Mouse (Mus musculus) left cerebral cortex, postnatal 4 days (tissue): ENCODE measurements around the gene Bfar. TPM values are rescaled to one million over a fixed set of nuclear protein-coding genes. Genes with fewer than 3 reads are reported as not detected.
"Not testable (repeated sequence)": the region's sequence is repeated elsewhere in the genome, so short reads cannot be mapped to it uniquely, and the experiment has no call there.

Experiments
- DNase-seq: peaks from one replicate; pipeline ENCODE4 v3.0.0-alpha.2; 2022
- intact Hi-C: fragments of 180-260 bp; cut with DNase I; formaldehyde crosslinking; loops from one replicate; pipeline ENCODE4 v1.15.1; 2025
- total RNA-seq, 2 experiments: library from RNA; stranded (reverse); gene quantifications; 2 replicates each; pipeline ENCODE4 v1.2.3; 2021

The Bfar gene
- total RNA-seq = 10 to 100 TPM; 38.1 to 41.8 TPM

DNA sequence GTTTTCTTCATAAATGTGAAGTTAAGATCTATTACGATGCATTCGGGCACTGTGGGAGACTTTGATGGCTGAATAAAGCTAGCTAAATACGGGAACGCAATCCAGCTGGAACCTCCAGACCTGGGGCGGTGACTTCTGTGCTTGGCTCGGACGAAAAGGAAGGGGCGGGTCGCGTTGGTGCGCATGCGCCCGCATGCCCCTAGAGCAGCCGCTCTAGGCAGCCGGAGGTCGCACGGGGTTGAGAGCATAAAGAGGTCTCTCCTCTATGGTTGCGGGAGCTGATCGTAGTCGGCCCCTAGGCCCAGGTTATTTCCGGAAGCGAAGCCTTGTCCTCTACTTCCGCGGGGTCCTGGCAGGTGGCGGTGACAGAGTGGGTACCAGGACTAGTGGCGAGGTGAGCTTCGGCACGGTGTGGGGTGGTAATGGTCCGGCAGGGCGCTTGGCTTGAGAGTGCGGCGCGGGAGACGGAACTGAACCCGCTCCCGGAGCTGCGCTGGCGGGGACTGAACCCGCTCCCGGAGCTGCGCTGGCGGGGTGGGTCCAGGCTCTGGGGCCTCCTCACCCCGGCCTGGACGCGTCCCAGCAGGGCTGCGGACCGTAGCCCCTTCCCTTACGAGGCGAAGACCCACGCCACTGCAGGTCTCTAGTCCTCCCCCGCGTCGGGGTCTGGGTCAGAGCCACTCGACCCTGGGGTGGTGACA is at the start of gene Bfar, which contains the start of gene 3110001I22Rik:
Gene Bfar (plus strand): TSS at position 174 of the 701 bp plus-strand sequence.
Gene 3110001I22Rik (plus strand): TSS at position 245 of the 701 bp plus-strand sequence.
- intact Hi-C loops = no loop called here
- DNase-seq = peak; percentile 94

DNA sequence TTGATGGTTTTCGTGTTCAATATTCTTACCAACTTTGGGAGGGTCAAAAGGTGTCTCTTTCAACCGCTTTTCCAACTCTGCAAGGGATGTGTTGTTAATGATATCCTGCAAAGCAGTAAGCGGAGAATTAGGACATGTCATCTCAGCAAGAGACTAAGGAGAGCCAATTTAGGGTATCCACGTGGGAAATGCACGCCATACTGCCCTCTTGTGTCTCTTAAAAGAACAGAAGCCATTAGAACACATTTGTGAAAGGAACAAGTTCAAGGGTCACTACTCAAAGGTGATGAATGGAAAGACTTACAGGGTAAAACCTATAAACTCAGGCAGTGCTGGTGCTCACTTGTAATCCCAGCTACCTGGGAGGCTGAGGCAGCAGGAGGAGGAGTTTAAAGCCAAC is 43.3 kb upstream of the Bfar start:
- intact Hi-C loops = loop anchor here (10.0 kb wide), 1 partner anchor 514 kb away; no protein-coding TSS in a partner anchor
- DNase-seq = peak; percentile 3

DNA sequence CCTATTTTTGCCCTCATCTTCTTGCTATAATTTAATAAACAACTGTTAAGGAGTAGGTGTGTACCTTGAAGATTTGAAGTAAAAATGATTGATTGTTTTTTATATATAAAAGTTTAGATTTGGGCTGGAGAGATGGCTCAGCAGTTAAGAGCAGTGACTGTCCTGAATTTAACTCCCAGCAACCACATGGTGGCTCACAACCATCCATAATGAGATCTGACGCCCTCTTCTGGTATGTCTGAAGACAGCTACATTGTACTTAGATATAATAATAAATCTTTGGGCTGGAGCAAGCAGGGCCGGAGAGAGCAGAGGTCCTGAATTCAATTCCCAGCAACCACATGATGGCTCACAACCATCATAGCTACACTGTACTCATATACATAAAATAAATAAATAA is 33.5 kb upstream of the Bfar start:
- intact Hi-C loops, DNase-seq: not testable (repeated sequence)

DNA sequence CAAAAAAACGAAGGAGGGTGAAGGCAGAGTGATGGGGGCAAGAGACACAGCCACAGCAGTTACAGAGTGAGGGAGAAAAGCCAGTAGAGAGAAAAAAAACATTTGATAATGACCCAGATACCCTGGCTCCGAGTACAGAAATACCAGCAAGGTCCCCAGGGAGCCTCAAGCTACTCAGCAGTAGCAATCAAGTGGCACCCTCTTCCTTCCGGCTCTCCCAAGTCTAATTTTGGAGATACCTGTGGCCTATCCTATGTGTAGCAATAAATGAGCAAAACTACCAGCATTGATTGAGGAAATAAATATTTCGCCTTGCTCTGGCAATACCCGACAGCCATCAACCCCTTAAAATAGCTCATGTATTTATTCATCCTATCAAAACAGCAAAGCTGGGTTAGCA is 32.1 kb upstream of the Bfar start:
- DNase-seq = no peak
- intact Hi-C loops = no loop called here

DNA sequence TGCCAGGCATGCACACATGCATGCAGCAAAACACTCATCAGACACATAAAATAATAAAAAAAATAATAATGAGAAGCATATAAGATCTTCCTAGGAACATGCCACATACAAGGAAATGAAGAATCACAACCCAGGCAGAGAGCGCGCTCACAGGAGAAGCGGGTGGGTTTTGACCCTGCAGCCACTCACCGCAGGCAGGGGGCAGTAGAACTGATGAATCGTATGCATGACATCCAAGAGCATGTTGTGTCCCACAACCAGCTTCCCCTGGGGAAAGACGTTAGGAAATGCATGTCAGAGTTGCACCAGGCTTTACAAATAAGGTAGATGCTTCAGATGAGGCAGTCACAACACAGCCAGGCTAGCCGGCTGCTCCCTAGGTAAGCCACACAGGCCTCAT is 31.6 kb upstream of the Bfar start:
- intact Hi-C loops = no loop called here
- DNase-seq = peak; percentile 17

DNA sequence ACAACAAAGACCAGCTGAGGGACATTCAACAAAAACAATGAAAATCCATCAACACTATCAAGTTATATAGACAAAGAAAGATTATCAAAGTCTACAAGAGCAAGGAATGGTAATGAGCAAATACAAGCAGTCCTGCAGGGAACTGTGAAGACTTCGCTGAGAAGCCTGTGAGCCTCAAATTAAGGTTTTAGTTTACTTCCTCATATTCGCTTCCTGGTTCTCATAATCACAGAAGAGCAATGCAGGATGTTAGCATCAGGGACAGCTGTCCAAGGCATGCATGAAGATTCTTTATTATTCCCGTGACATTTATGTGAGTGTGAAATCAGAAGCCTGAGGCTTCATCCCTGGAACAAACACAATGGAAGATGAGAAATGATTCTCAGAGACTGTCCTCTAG is 27.2 kb upstream of the Bfar start:
- intact Hi-C loops = no loop called here
- no peak for DNase-seq

DNA sequence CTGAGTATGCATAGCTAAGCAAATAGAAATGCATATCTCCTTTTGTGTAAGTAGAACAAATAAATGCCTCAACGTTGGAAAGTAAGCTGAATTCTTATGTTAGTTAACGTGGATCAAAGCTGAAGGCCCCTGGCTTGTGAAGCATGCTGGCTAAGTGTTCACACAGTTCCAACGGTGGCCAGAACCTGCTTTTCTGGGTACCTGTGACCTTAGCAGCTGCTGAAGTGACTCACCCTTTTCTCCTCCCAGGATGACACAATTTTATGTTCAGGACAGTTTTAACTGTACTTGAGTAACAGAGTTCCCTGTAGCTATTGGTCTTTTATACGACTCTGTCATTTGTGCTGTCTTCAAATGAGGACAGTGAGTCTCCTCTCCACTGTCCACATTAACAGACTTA is 25.7 kb upstream of the Bfar start:
- intact Hi-C loops = no loop called here

DNA sequence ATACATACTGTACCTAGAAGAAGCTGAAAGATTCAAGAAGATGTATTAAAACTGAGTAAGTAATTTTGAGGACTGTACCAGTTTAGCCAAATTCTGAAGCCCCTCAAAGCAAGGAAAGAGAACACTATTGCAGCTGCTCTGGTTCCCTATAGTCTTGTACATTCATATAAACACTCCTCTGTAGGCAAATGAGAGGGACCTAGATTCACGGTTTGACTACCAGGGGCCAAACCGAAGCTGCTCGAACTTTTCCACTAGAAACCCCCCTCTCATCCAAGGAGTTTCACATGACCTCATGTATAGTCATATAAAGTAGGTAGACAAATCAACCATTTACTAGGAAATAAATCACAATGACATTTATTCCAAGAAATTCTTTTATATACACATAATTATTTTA is 12.8 kb upstream of the Bfar start:
- intact Hi-C loops = no loop called here
- no peak for DNase-seq

More for the DNA sequence above, 25.7 kb upstream of the Bfar start:
- DNase-seq = no peak

DNA sequence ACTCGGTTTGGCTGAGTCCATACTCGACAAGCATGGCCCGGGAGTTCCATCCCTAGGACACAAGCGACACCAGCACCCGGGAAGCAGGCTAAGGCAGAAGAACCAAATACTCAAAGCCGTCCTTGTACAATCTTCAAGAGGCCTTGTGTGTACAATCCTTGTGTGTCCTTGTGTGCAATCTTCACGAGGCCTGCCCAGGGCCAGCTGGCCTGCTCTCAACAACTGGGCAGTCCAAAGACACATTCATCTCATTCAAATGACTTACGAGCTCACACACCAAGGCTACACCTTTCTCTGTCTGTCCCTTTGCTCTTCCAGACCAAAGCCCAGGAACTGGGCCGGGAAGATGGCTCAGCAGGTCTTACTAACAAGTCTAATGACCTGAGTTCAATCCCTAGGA is 10.9 kb upstream of the Bfar start:
- DNase-seq = no peak
- intact Hi-C loops = no loop called here

DNA sequence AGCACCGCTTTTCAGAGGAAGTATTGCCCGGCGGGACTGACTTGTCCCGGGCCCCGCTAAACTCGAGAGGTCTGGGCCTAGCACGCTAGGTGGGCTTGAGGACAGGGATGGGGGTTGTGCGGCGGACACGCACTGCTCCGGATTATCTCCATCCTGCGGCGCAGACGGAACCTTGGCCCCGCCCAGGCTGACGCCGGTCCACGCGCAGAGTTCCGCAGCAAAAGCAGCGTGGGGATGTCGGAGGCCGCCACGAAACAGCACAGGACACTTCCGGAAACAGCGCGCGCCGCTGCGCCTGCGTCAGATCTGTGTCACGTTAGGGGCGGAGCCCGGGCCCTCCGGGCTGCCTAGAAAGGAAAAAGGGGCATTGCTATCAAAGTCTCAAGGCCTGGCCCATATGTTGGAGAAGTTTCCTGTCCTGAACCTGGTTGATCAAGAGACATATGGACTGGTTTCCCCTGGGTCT is 3.7 kb upstream of the Bfar start, which contains the start of gene Parn:
Gene Parn (minus strand): TSS at position 293 of the 466 bp plus-strand sequence.
- intact Hi-C loops = no loop called here
- peak; percentile 91 for DNase-seq

DNA sequence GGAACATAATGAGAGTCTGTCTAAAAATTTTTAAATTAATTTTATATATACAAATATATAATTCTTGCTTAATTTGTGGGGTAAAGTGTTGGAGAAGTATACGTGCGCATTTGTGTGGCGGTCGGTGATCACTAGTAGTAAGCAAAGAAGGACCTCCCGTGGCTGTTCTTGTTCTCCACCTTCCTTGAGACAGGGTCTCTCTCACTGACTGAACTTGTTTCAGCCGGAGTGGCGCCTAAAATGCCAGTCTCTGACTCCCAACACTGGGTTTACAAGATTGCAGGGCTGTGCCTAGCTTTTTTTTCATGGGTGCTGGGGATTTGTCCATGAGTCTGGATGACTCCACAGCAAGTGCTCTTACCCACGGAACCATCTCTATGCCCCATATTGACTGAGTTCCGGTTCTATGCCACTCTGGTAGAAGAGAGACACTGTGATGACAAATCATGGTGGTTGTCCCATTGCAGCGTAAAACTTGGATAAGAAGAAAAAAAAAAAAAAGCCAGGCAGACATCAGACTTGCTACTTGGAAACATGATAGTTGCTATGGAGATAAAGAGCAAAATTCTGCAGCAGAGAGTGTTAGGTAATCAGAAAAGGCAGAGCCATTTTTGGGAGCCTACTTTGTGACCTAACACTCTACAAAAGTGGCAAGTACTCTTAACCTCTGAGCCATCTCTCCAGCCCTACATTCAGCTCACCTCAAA is 3.1 kb upstream of the Bfar start:
- intact Hi-C loops = no loop called here
- DNase-seq = no peak

DNA sequence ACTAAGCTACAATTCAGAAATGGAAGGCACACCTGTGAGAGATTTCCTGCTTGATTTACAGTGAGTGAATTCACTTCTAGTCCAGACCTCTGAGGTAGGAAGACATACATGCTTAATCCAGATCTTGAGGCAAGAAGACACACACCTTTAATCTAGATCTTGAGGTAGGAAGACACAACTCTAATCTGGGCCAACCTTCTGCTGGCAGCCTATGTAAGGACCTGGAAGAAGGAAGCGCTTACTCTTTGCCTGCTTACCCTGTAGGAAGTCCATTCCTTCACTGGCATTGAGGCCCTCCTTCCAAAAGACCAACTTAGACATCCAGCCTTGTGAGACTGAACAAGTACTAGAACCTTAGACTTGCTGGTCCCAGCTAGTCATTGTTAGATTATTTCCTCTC is 2.4 kb upstream of the Bfar start:
- intact Hi-C loops = no loop called here
- DNase-seq = no peak

DNA sequence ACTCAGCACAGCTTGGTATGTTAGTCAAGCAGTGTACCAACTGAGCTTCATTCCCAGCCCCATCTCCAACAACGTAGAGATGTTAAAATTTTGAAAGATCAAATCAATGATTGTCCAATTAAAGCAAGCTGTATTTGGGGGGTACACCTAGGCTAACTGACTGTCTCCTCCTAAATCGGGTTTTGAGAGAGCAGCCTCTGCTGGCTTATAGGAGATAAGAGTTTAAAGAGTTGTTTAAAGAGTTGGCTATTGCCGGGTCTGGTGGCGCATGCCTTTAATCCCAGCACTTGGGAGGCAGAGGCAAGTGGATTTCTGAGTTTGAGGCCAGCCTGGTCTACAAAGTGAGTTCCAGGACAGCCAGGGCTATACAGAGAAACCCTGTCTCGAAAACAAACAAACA is 762 bp upstream of the Bfar start:
- DNase-seq, intact Hi-C loops: not testable (repeated sequence)

DNA sequence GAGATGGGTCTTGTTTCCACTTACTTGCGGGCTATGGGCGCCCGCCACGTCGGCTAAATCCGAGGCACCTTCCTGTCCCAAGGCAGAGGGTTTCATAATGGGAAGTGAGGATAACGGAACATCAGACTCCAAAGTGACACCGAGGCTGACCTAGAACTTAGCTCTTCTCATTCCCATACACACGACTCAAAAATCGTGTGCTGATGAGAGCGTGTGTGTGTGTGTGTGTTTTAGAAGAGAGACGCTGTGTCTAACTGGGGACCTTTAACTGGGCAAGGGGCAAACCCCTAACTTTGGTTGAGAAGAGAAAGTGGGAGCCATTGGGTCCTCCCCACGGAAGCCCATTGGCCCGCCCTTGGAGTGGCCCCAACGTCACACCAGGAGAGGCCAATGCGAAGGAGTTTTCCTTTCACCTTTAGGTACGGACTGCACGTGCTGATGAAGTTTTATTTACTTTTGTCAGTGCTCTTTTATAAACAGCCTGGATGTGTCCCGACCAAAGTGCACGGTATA is 784 bp downstream of the Bfar start:
- intact Hi-C loops = no loop called here
- DNase-seq = peak; percentile 48

DNA sequence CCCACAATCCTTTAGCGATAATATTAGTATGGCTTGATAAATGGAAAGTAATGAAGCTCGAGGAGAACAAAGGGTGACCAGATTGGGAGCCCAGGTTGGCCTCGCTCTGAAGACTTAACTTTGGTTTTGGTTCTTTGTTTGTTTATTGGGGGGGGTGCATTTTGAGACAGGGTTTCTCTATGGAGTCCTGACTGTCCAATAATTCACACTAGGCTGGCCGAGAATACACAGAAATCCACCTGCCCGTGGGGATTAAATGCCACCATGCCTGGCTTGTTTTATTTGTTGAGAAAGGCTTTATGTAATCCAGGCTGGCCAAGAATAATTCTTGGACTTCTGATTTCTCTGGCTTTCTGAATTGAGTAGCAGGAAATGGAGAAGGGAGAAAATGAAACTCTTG is 1.5 kb downstream of the Bfar start:
- intact Hi-C loops = no loop called here
- DNase-seq = no peak

DNA sequence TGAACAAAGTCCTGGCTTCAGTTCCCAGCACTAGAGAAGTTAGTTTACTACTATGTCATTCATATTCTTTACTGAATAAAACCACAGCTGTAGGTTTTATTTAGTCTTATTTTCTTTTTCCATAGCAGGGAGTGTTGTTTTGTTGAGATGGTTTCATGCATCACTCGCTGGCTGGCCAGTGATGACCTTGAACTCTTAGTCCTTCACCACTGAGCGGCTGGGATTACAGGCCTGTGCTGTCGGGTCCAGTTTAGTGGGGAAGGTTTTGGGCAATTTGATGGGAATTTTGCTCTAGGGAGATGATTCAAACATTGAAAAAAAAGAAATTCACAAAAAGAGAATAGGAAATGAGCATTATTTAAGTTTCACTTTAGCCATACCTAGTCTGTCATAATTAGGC is 2.9 kb downstream of the Bfar start:
- intact Hi-C loops = no loop called here
- no peak for DNase-seq

DNA sequence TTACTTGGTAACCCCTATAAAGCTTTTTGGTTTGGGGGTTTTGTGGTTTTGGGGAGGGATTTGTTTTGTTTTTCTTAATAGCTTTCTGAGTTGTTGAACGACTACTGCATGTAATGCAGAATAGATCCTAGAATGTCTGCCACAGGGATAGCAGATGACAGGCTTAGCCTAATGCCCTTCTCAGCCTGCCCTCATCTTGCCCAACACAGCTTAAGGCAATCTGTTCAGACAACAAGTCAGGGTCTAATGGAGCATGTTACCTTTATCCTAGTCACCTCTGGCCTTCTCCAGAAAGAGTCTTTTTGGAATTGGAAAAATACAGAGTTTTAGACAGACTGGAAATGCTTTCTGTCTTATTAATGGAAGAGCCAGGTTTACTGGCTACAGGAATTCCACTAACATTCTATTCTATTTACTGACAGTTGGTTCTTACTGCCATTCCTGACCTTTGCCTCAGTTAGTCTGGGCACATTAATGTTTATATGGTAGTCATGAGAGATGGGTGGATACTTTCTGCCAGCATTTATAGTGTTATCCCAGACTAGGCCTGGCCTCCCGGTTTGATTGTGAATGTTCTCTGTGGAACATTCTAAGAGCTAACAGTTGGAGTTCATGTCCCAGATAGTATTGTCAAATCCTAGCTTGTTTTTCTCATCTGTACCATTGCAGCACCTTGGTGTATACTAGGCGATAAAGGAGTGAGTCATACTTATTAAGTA is 7.1 kb downstream of the Bfar start:
- no peak for DNase-seq
- intact Hi-C loops = no loop called here

DNA sequence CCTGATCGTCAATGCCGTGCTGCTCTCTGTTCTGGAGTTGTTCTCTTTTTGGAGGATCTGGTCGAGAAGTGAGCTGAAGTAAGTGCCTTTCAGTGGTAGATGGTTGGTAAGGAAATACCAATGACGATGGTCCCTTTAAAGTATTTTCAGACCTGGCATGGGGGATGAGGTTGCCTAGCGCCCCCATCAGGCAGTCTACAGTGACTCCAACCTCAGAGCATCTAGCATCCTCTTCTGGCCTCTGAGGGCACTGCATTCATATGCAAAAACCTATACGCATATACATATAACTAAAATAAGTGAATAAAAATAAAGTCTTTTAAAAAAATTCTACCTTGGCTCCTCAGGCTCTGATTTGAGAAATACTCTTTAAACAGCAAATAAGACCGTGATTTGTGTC is 27.3 kb downstream of the Bfar start:
- DNase-seq = no peak
- intact Hi-C loops = no loop called here

DNA sequence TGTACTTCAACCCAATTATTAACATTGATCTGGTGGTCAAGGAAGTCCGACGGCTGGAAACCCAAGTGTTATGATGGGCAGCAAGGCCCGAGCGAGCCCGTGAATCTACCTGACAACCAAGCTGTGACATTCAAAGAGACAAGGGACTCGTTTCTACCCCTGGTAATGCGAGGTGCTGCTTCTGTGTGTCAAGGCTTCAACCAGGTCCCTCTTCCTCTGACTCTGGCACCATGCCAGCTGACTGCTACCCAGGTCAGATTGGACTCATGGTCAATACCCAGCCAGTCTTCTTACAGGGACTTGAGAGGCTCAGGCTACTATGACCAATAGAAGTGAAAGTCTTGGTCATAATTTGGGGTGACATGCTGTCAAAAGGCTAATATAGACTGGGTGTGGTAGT is 30.5 kb downstream of the Bfar start:
- intact Hi-C loops = no loop called here
- DNase-seq = peak; percentile 7

DNA sequence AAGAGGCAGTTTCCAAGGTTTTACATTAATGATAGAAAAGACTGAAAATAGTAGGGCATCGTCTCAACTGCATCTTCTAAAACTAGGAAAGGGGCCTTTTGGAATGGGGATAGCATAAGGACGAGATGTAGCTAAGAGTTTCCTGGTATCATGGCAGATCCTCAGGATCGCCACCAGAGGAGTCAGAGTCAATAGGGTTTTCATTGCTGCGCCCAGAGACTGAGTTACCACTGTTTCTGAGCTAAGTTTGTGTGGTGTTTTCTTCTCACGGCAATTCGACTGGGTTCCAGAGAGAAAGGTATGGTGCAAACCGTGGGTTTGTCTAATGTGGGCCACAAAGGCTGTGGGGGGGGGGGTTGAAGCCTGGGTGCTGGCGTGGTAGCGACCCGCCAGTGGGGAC is 33.0 kb downstream of the Bfar start:
- intact Hi-C loops = no loop called here
- DNase-seq = no peak

DNA sequence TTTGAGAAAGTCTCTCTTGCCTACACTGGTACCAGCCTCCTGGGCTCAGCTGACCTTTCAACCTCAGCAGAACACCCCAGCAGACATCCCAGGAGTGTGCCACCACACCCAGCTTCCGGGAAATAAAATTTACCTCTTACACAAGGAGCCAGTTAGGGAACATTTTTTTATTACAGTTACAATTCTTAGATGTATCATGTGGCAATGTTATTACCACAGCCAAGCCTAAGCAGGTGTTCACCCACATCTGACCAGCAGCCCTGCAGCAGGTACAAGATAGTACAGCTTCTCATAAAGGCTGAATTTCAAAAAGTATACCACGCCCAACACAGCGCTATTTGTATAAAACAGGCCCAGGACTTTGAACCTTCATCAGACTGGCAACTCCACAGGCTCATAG is 43.3 kb downstream of the Bfar start:
- intact Hi-C loops = no loop called here

More for the DNA sequence above, 43.3 kb downstream of the Bfar start:
- DNase-seq = no peak
